In genomic region chr7:128705735-128706134, GRCm38 (mm10) we compare ENCODE assay signal across 9 mouse cellular contexts. TPM values are rescaled to one million over a fixed set of nuclear protein-coding genes. Genes with fewer than 3 reads are reported as not detected.
DNase-seq lines count a peak whose midpoint lies in the region; ATAC-seq and TF ChIP-seq lines count a peak whose summit lies in the region.
"Had no signal": no experiment of that assay in that cellular context is flagged by ENCODE, and none has a peak within 500 bp of the region (broad histone marks: within the 10 kb centered on the region; RNA-seq: fewer than 3 reads in every experiment).

No protein-coding gene starts in this region.

- H3K36me3 ChIP-seq in forebrain, postnatal 0 days (ENCODE audit: insufficient read depth), result peaks cover 78% of the 10 kb centered on the region
- H3K36me3 ChIP-seq in lung, embryonic 16.5 days (ENCODE audit: control insufficient read depth, insufficient read depth, low read length), result peaks cover 56% of the 10 kb centered on the region

- no peak overlapping the region for H3K9ac ChIP-seq in forebrain, postnatal 0 days
- H3K9ac ChIP-seq in lung, embryonic 16.5 days (ENCODE audit: low read length), result no peak overlapping the region

- H3K4me1 ChIP-seq in cerebellum, adult 2 months (ENCODE audit: control insufficient read depth, insufficient read depth, low read length), result no peaks in the 10 kb centered on the region
- H3K4me1 ChIP-seq in forebrain, postnatal 0 days (ENCODE audit: insufficient read depth), result no peaks in the 10 kb centered on the region
- H3K4me1 ChIP-seq in lung, embryonic 16.5 days (replicated peaks; ENCODE audit: control insufficient read depth, insufficient read depth, low read length), result no peaks in the 10 kb centered on the region

- TF ChIP-seq POLR2A in cerebellum, adult 2 months (IDR thresholded peaks at IDR 0.05; ENCODE audit: borderline replicate concordance, insufficient read depth, low read length), result no peak

- WGBS in cerebellum, adult 2 months, result 2% methylated on average over 4 of the region's 4 CpGs
- 29% methylated on average over 4 of the region's 4 CpGs for WGBS in forebrain, postnatal 0 days
- 27% methylated on average over 4 of the region's 4 CpGs for WGBS in lung, embryonic 16.5 days

- ATAC-seq in forebrain, postnatal 0 days, result peak; percentile 91
- ATAC-seq in lung, embryonic 16.5 days (ENCODE audit: low read depth), result peak; percentile 83

- H3K9me3 ChIP-seq in forebrain, postnatal 0 days (ENCODE audit: low read length), result no peaks in the 10 kb centered on the region
- no peaks in the 10 kb centered on the region for H3K9me3 ChIP-seq in lung, embryonic 16.5 days (ENCODE audit: control insufficient read depth, low read length)
- H3K9me3 ChIP-seq: megakaryocyte, embryonic 14.5 days had no signal

- no peak overlapping the region for H3K4me3 ChIP-seq in cerebellum, adult 2 months (replicated peaks; ENCODE audit: insufficient read depth, low read depth, low read length)
- no peak overlapping the region for H3K4me3 ChIP-seq in forebrain, postnatal 0 days (ENCODE audit: low read depth, low read length)
- no peak overlapping the region for H3K4me3 ChIP-seq in lung, embryonic 16.5 days (ENCODE audit: low read length)
- H3K4me3 ChIP-seq: megakaryocyte, embryonic 14.5 days had no signal

- peak; percentile 100 for TF ChIP-seq CTCF in cerebellum, adult 2 months (IDR thresholded peaks at IDR 0.05; ENCODE audit: borderline replicate concordance, insufficient read depth, low read depth, low read length)
- peak; percentile 99 for TF ChIP-seq CTCF in forebrain, postnatal 0 days (IDR thresholded peaks at IDR 0.05; ENCODE audit: low read depth)

- no peak overlapping the region for H3K4me2 ChIP-seq in forebrain, postnatal 0 days (ENCODE audit: low read depth)
- H3K4me2 ChIP-seq in lung, embryonic 16.5 days (ENCODE audit: low read depth, low read length), result no peak overlapping the region

- H3K27ac ChIP-seq in cerebellum, adult 2 months (ENCODE audit: insufficient read depth, low read length), result no peak overlapping the region
- no peak overlapping the region for H3K27ac ChIP-seq in forebrain, postnatal 0 days (ENCODE audit: low read depth, low read length)
- H3K27ac ChIP-seq in lung, embryonic 16.5 days (ENCODE audit: low read length), result no peak overlapping the region

- no peaks in the 10 kb centered on the region for H3K27me3 ChIP-seq in cerebellum, adult 2 months (ENCODE audit: control insufficient read depth, insufficient read depth, low read length)
- H3K27me3 ChIP-seq in forebrain, postnatal 0 days (ENCODE audit: insufficient read depth, low read length), result no peaks in the 10 kb centered on the region
- no peaks in the 10 kb centered on the region for H3K27me3 ChIP-seq in lung, embryonic 16.5 days (ENCODE audit: control insufficient read depth, insufficient read depth, low read depth, low read length)
- H3K27me3 ChIP-seq: megakaryocyte, embryonic 14.5 days had no signal

- DNase-seq in Muller cell, postnatal 12 days (ENCODE audit: inconsistent ontology term), result peak; percentile 42
- DNase-seq in cerebellum, adult 2 months, result peak; percentile 71 to 81
- DNase-seq in forebrain, postnatal 0 days, result peak; percentile 90
- DNase-seq in heart, postnatal 4 days, result peak; percentile 78
- DNase-seq in layer of hippocampus, adult 9-10 months (ENCODE audit: low spot score), result peak; percentile 54
- peak; percentile 57 for DNase-seq in ovary, postnatal 36 days (ENCODE audit: low spot score)
- DNase-seq in thymus, postnatal 25 days, result peak; percentile 62

RNA-seq across cellular contexts. Expression of gene Mcmbp, which starts 34.6 kb away (rescaled TPM):
- polyA plus RNA-seq in cerebellum, adult 2 months (2012; rRNA removed), result 20.5 and 22.6 TPM in 2 replicates
- total RNA-seq in forebrain, postnatal 0 days (2014; rRNA removed), result 34.6 and 43.3 TPM in 2 replicates
- 32.4 and 42.0 TPM in 2 replicates for polyA plus RNA-seq in forebrain, postnatal 0 days (2015; fragmentation: Nextera tagmentation; extraction: Ambion mirVana)
- 10 to 100 TPM; 43.8 to 45.7 TPM for total RNA-seq in heart, postnatal 4 days (2021)
- 58.7 and 62.4 TPM in 2 replicates for polyA plus RNA-seq in lung, embryonic 16.5 days (2015; fragmentation: Nextera tagmentation; extraction: Ambion mirVana)

RNA-seq across cellular contexts. Expression of gene Sec23ip, which starts 39.0 kb away (rescaled TPM):
- polyA plus RNA-seq in cerebellum, adult 2 months (2012; rRNA removed), result 18.2 and 21.7 TPM in 2 replicates
- 18.3 and 22.0 TPM in 2 replicates for total RNA-seq in forebrain, postnatal 0 days (2014; rRNA removed)
- 16.6 and 23.8 TPM in 2 replicates for polyA plus RNA-seq in forebrain, postnatal 0 days (2015; fragmentation: Nextera tagmentation; extraction: Ambion mirVana)
- total RNA-seq in heart, postnatal 4 days (2021), result 10 to 100 TPM; 34.9 to 36.3 TPM
- polyA plus RNA-seq in lung, embryonic 16.5 days (2015; fragmentation: Nextera tagmentation; extraction: Ambion mirVana), result 35.6 and 41.0 TPM in 2 replicates
